Mouse (Mus musculus) layer of hippocampus, adult 9-10 months (tissue): ENCODE data around the gene Hist1h2bh.

ENCODE experiments used
- DNase-seq: peaks from one replicate; pipeline ENCODE4 v3.0.0; 2022; ENCODE audit warnings: low spot score

Gene Hist1h2bh

DNA sequence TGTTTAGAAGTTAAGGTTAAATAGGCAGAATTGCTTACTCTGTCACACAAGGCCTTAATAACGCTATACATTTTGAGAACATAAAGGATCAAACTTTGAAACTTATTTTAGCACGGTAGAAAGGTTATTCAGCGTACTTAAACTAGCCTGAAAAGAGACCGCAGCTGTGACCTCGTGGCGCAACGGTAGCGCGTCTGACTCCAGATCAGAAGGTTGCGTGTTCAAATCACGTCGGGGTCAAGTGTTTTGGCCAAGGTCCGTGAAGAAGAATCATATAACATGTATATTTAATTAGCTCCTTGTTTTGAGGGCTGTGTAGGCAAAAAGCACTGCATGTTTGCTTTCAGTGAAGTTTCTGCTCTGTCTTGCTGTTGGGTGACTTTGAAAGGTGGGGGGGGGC lies 36.8 kb downstream of the Hist1h2bh start:
- no peak for DNase-seq

DNA sequence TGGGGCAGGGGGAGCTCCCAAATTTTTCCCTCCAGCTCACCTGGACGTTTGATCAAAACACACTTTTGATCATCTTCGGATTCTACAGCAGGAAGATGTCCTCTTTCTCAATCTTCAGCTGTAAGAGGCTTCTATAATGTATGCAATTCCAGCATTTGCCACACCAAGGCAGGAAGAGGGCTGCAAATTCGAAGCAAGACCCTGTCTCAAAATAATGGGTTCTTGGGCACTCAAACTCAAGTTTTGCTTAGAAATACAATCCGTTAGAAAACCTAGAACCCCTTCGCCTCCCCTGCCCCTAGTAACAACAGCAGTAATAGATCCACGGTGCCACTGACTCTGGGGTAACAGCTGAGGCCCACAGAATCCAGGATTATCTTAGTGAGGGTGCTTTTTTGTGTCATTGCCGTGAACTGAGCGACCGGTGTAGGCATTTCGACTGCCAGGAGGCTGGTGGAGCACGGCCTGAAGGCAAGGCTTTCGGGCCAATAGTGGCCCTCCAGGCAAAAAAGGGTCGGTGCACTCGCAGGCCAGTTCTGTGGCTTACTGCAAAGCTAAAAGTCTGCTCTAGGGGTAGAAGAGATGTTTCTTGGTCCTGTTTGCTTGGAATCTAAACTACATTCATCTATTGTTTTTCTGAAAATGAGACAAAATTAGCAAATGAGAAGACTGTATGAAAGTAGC lies 37.4 kb downstream of the Hist1h2bh start:
- DNase-seq, result no peak

GRCm38 (mm10) chr13:23503797-23504196 lies 39.4 kb downstream of the Hist1h2bh start:
- peak; percentile 73 for DNase-seq

DNA sequence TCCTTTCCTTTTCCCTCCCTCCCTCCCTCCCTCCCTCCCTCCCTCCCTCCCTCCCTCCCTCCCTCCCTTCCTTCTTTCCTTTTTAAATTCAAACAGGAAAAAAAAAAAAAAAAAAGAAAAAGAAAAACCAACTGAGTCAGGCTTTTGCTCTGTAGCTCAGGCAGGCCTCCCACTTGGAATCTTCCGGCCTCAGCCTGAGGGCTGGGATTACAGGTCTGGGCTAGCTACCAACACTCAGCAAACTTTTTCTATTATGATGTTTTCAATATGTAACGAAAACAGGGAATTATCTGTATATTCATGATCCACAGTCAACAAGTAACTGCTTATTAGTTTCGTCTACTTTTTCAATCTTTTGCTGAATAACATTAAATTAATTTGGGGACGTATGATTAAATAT lies 40.3 kb downstream of the Hist1h2bh start:
- no peak for DNase-seq

- DNase-seq, result no peak
These were observed 41.1 kb downstream of the Hist1h2bh start for GRCm38 (mm10) chr13:23502031-23502567.

GRCm38 (mm10) chr13:23501511-23501910 lies 41.7 kb downstream of the Hist1h2bh start:
- no peak for DNase-seq

DNA sequence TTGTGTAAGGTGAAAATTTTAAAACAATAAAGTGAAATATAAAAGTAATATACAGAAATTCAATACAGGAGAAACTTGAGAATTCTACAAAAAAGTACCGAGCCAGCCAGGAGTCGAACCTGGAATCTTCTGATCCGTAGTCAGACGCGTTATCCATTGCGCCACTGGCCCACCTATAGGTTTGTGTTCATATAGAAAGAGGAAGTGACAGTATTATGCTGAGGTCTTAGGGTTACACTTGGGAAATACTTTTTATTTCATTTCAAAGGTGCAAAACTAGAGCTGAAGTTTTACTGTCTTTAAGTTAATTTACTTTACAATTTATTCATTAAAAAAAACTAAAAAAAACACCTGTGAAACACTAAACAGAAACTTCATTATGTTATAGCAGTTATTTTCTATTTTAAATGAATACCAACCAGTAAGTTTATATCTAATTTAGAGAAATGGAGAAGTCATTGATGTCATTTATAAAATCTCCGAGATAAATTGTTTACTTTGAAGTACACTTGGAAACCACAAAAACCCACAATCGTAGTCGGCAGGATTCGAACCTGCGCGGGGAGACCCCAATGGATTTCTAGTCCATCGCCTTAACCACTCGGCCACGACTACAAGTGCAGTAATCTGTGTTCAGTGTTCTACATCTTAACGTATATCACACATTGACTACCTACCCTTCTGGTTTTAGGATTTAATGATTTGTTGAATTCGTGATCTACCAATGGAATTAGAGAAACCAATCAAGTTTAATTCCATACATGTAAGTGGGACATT lies 42.6 kb downstream of the Hist1h2bh start:
- DNase-seq, result peak; percentile 39

DNA sequence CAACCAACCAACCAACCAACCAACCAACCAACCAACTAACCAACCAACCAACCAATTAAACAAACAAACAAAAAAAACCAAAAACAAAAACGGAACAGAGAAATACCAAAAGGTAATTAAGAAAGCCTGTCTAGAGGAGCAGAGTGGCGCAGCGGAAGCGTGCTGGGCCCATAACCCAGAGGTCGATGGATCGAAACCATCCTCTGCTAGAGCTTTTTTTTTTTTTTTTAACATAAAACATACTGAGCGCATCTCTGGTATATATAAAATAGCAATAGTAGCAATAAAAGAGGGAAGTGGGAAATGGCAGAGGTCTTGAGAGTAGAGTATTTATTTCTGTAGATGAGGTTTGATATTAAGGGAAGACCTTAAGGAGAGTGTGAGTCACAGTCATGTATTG lies 43.2 kb downstream of the Hist1h2bh start:
- DNase-seq, result no peak

DNA sequence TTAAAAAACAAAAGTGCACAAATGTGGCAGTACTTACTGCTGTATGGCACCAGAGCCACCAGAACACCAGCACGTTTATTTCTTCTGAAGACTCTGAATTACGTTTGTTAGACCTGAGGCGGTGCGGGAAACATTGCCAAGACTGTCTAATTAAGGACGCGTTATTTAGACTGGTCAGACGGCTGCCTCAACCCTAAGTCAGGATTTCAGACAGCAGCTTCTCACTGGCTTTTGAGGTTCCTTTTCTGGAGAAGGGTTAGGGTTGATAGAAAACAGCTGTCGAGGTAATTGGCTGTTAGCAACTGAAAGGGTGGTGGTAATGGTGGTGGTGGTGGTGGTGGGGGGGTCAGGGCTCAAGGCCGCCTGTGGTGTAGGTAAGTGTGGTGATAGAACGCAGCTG lies 44.5 kb downstream of the Hist1h2bh start:
- no peak for DNase-seq

GRCm38 (mm10) chr13:23497656-23498321 lies 45.4 kb downstream of the Hist1h2bh start:
- peak; percentile 40 for DNase-seq

GRCm38 (mm10) chr13:23495526-23495925 lies 47.7 kb downstream of the Hist1h2bh start:
- no peak for DNase-seq

DNA sequence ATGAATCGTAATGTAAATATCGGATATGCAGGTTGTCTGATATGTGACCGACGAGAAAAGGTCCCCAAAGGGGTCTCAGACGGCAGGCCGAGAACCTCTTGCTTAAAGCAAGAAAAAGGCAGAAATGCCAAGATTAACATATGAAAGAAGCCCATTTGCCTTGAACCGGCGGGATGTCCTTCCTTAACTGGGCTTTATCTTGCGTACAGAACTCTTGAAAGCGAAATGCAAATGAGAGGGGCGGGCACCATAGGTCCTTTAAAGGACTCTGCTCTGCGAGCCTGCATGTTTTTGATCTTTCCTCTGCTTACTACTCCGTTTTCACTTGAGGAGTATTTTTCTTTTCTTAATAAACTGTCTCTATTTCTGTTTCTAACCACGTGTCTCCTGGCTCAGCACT lies 51.2 kb downstream of the Hist1h2bh start:
- DNase-seq, result no peak
